Mouse (Mus musculus): ENCODE data around the gene Fchsd2.

DNA sequence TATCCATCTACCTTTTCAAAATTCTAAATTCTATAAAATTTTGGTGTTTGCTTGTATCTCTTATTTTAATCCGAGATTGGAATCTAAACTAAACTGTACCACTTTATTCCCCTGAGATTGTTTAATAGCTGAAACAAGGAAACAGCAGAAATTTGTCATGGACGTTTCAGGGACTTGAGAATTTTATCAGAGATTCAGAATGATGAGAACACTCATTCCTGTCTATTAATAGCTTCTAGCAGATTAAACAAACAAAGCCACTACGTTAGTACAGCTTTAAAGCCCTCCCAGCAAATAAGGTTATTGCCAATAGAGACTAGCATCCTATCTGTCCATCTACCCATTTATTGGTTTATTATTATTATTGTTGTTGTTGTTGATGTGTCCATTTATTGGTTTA is 56.4 kb downstream of the Fchsd2 start:
- TF ChIP-seq CTCF (IDR thresholded peaks at IDR 0.05; ENCODE audit: low read depth, low read length) (no peak), POLR2A (IDR thresholded peaks at IDR 0.05; ENCODE audit: extremely low read depth, insufficient read depth, low read length) (no peak)
